Mouse (Mus musculus) limb, embryonic 14.5 days (tissue): ENCODE data around the gene Pigt. TPM values are rescaled to one million over a fixed set of nuclear protein-coding genes. Genes with fewer than 3 reads are reported as not detected.

Experiments
- ATAC-seq: fragments of 200-750 bp; cut with Nextera tagmentation; 2 replicates; pipeline ENCODE4 v1.8.0; 2017; ENCODE audit warnings: low read depth, moderate number of reproducible peaks, moderate TSS enrichment; ENCODE audit not compliant: low FRiP score
- DNase-seq: peaks from one replicate; pipeline ENCODE4 v3.0.0-alpha.2; 2015; ENCODE audit warnings: low spot score
- H3K27ac ChIP-seq: fragments of 300-500 bp; sonication (generic); replicated peaks from 2 replicates; pipeline ENCODE4 v1.5.1; 2014; ENCODE audit warnings: low read depth, mild to moderate bottlenecking, low read length, moderate library complexity, mixed read lengths
- H3K27me3 ChIP-seq: fragments of 300-500 bp; sonication (generic); 2 replicates; pipeline ENCODE4 v1.6.1; 2014; ENCODE audit warnings: low read length, mixed read lengths; ENCODE audit not compliant: control insufficient read depth, insufficient read depth
- H3K36me3 ChIP-seq: fragments of 300-500 bp; sonication (generic); 2 replicates; pipeline ENCODE4 v1.6.1; 2014; ENCODE audit warnings: mild to moderate bottlenecking, low read length, moderate library complexity, mixed read lengths; ENCODE audit not compliant: control insufficient read depth, insufficient read depth
- H3K4me1 ChIP-seq: fragments of 300-500 bp; sonication (generic); 2 replicates; pipeline ENCODE4 v1.6.1; 2014; ENCODE audit warnings: antibody characterized with exemption, low read length, mixed read lengths; ENCODE audit not compliant: control insufficient read depth, insufficient read depth
- H3K4me2 ChIP-seq: fragments of 300-500 bp; sonication (generic); replicated peaks from 2 replicates; pipeline ENCODE4 v1.6.1; 2014; ENCODE audit warnings: low read depth, mild to moderate bottlenecking, low read length, moderate library complexity; ENCODE audit not compliant: severe bottlenecking
- H3K4me3 ChIP-seq: fragments of 300-500 bp; sonication (generic); replicated peaks from 2 replicates; pipeline ENCODE4 v1.5.1; 2014; ENCODE audit warnings: low read length
- H3K9ac ChIP-seq: fragments of 300-500 bp; sonication (generic); 2 replicates; pipeline ENCODE4 v1.6.1; 2014; ENCODE audit warnings: mild to moderate bottlenecking, low read depth, low read length, moderate library complexity; ENCODE audit not compliant: severe bottlenecking
- H3K9me3 ChIP-seq: fragments of 300-500 bp; sonication (generic); 2 replicates; pipeline ENCODE4 v1.6.1; 2016; ENCODE audit warnings: low read length; ENCODE audit not compliant: control insufficient read depth
- POLR2A ChIP-seq: fragments of 200-500 bp; IDR thresholded peaks from 2 replicates; pipeline ENCODE4 v1.8.0; 2012; ENCODE audit warnings: inconsistent platforms, mild to moderate bottlenecking, moderate library complexity, borderline replicate concordance; ENCODE audit not compliant: insufficient read depth, insufficient read length; ENCODE audit errors: extremely low read depth
- WGBS: fragments of 180-500 bp; shearing (Covaris S2); extraction: QIAGEN DNeasy Blood & Tissue Kit; methylation state at CpG from one replicate; pipeline ENCODE4 v1.1.7; 2014; 5-methylcytosine and 5-hydroxymethylcytosine counted together
- polyA plus RNA-seq, 2 experiments: library from polyadenylated mRNA; depleted of rRNA in 1 of 2; stranded (reverse) in 1 of 2; unstranded in 1 of 2; fragments of >200 nt; fragmentation: Nextera tagmentation in 1 of 2; extraction: Ambion mirVana in 1 of 2; gene quantifications; 2 replicates each; pipeline versions ENCODE4 v1.2.1 to v1.2.3; 2012 to 2014

Gene Pigt
- polyA plus RNA-seq, 2 experiments, result 72.4 to 99.5 TPM

GRCm38 (mm10) chr2:164540652-164541427, 43.5 kb downstream of the Pigt start:
- Histone ChIP-seq H3K27me3 (no peaks in the 10 kb centered on the region), H3K27ac (no peak overlapping the region), H3K4me1 (no peaks in the 10 kb centered on the region), H3K36me3 (no peaks in the 10 kb centered on the region), H3K9ac (no peak overlapping the region), H3K4me3 (no peak overlapping the region), H3K4me2 (no peak overlapping the region), H3K9me3 (no peaks in the 10 kb centered on the region)
- WGBS, result 37% methylated on average over 8 of the region's 8 CpGs
- TF ChIP-seq POLR2A, result no peak
- DNase-seq (no peak), ATAC-seq (no peak; the same call in 1 of the 2 replicates)

- TF ChIP-seq POLR2A, result no peak
- no peaks in the 10 kb centered on the region for H3K27me3 ChIP-seq
- no peak overlapping the region for H3K27ac ChIP-seq
- no peak overlapping the region for H3K4me2 ChIP-seq
- no peaks in the 10 kb centered on the region for H3K36me3 ChIP-seq
- H3K9ac ChIP-seq, result no peak overlapping the region
- DNase-seq (no peak), ATAC-seq (no peak)
- H3K4me1 ChIP-seq, result no peaks in the 10 kb centered on the region
- no peaks in the 10 kb centered on the region for H3K9me3 ChIP-seq
- WGBS, result 71% methylated on average over 5 of the region's 5 CpGs
- no peak overlapping the region for H3K4me3 ChIP-seq
Measured at GRCm38 (mm10) chr2:164542132-164542531, 44.8 kb downstream of the Pigt start.

GRCm38 (mm10) chr2:164542598-164542997, 45.3 kb downstream of the Pigt start:
- no peak for DNase-seq
- Histone ChIP-seq H3K4me1 (no peaks in the 10 kb centered on the region), H3K4me3 (no peak overlapping the region), H3K36me3 (no peaks in the 10 kb centered on the region), H3K4me2 (no peak overlapping the region), H3K9me3 (no peaks in the 10 kb centered on the region), H3K27me3 (no peaks in the 10 kb centered on the region), H3K9ac (no peak overlapping the region), H3K27ac (no peak overlapping the region)
- no peak for TF ChIP-seq POLR2A
- WGBS, result 79% methylated on average over 7 of the region's 7 CpGs
- ATAC-seq, result no peak

- no peaks in the 10 kb centered on the region for H3K36me3 ChIP-seq
- H3K9me3 ChIP-seq, result no peaks in the 10 kb centered on the region
- no peak for TF ChIP-seq POLR2A
- H3K27me3 ChIP-seq, result no peaks in the 10 kb centered on the region
- H3K9ac ChIP-seq, result no peak overlapping the region
- ATAC-seq (no peak), DNase-seq (no peak)
- H3K27ac ChIP-seq, result no peak overlapping the region
- no peak overlapping the region for H3K4me2 ChIP-seq
- WGBS, result 56% methylated on average over 2 of the region's 2 CpGs
- H3K4me1 ChIP-seq, result no peaks in the 10 kb centered on the region
- no peak overlapping the region for H3K4me3 ChIP-seq
Measured at GRCm38 (mm10) chr2:164543745-164544144, 46.4 kb downstream of the Pigt start.

- H3K36me3 ChIP-seq, result no peaks in the 10 kb centered on the region
- TF ChIP-seq POLR2A, result no peak
- no peaks in the 10 kb centered on the region for H3K9me3 ChIP-seq
- H3K4me1 ChIP-seq, result no peaks in the 10 kb centered on the region
- no peaks in the 10 kb centered on the region for H3K27me3 ChIP-seq
- H3K27ac ChIP-seq, result no peak overlapping the region
- WGBS, result 47% methylated on average over 5 of the region's 5 CpGs
- no peak overlapping the region for H3K4me2 ChIP-seq
- no peak overlapping the region for H3K9ac ChIP-seq
- ATAC-seq, result no peak
- H3K4me3 ChIP-seq, result no peak overlapping the region
- no peak for DNase-seq
Measured at GRCm38 (mm10) chr2:164544454-164545097, 47.3 kb downstream of the Pigt start.
